In genomic region chr15:26875687-26876086, GRCm38 (mm10) we compare ENCODE assay signal across 8 mouse cellular contexts. TPM values are rescaled to one million over a fixed set of nuclear protein-coding genes. Genes with fewer than 3 reads are reported as not detected.
A peak's percentile ranks its signal among the peaks of the same experiment; 100 is the strongest.
DNase-seq lines count a peak whose midpoint lies in the region; ATAC-seq and TF ChIP-seq lines count a peak whose summit lies in the region.

No protein-coding gene starts in this region.

- in situ Hi-C loops in ES-E14 (cut with MboI; ENCODE audit: low sequenced_read_pairs in 2 of 2, unreplicated experiment in 2 of 2): no loop called here

- peak; percentile 94 for ATAC-seq in frontal cortex, adult (ENCODE audit: low TSS enrichment)
- ATAC-seq in hindbrain, postnatal 0 days: peak; percentile 78
- ATAC-seq in midbrain, embryonic 15.5 days (replicated peaks): peak; percentile 80; the same call in 1 of the 2 replicates
- ATAC-seq in erythroid progenitor cell, adult 5-6 weeks (replicated peaks; ENCODE audit: low FRiP score, poor library complexity, severe bottlenecking): no peak

- H3K27ac ChIP-seq in ES-E14 (ENCODE audit: insufficient read depth, low read depth, low read length, poor library complexity, severe bottlenecking): no peak overlapping the region
- H3K27ac ChIP-seq in hindbrain, postnatal 0 days: no peak overlapping the region
- no peak overlapping the region for H3K27ac ChIP-seq in midbrain, embryonic 15.5 days

- DNase-seq in ES-E14 (ENCODE audit: low read depth, low spot score): peak; percentile 7
- peak; percentile 34 to 66 for DNase-seq in adrenal gland, adult 18-20 months (ENCODE audit: low spot score in 2 of 2)
- peak; percentile 94 for DNase-seq in hindbrain, postnatal 0 days (ENCODE audit: low spot score)
- peak; percentile 70 to 76 for DNase-seq in left cerebral cortex, adult 18-20 months (ENCODE audit: low spot score in 2 of 2)
- peak; percentile 73 for DNase-seq in testis, postnatal 10 days (ENCODE audit: low spot score)

- H3K9me3 ChIP-seq in ES-E14 (ENCODE audit: control insufficient read depth, insufficient read depth, low read depth, low read length): no peaks in the 10 kb centered on the region
- no peaks in the 10 kb centered on the region for H3K9me3 ChIP-seq in hindbrain, postnatal 0 days (ENCODE audit: low read length)
- no peaks in the 10 kb centered on the region for H3K9me3 ChIP-seq in midbrain, embryonic 15.5 days

- H3K36me3 ChIP-seq in ES-E14 (ENCODE audit: control insufficient read depth, insufficient read depth, low read length, poor library complexity, severe bottlenecking): no peaks in the 10 kb centered on the region
- no peaks in the 10 kb centered on the region for H3K36me3 ChIP-seq in hindbrain, postnatal 0 days (ENCODE audit: insufficient read depth, low read length)
- H3K36me3 ChIP-seq in midbrain, embryonic 15.5 days (replicated peaks): no peaks in the 10 kb centered on the region

- H3K4me2 ChIP-seq in hindbrain, postnatal 0 days (ENCODE audit: low read depth, low read length): 0 out of 2 replicates have a peak overlapping the region, but pooled peaks have one; percentile 13
- no peak overlapping the region for H3K4me2 ChIP-seq in midbrain, embryonic 15.5 days

- H3K9ac ChIP-seq in ES-E14 (ENCODE audit: insufficient read depth, low read depth, low read length, poor library complexity, severe bottlenecking): no peak overlapping the region
- no peak overlapping the region for H3K9ac ChIP-seq in hindbrain, postnatal 0 days (replicated peaks; ENCODE audit: low read length)
- H3K9ac ChIP-seq in midbrain, embryonic 15.5 days: no peak overlapping the region

- H3K27me3 ChIP-seq in hindbrain, postnatal 0 days (ENCODE audit: insufficient read depth, low read length): no peaks in the 10 kb centered on the region
- no peaks in the 10 kb centered on the region for H3K27me3 ChIP-seq in midbrain, embryonic 15.5 days (replicated peaks)

- no peak overlapping the region for H3K4me3 ChIP-seq in ES-E14 (ENCODE audit: insufficient read depth in 1 of 2, low read depth in 1 of 2, low read length in 2 of 2, poor library complexity in 1 of 2, severe bottlenecking in 1 of 2)
- no peak overlapping the region for H3K4me3 ChIP-seq in hindbrain, postnatal 0 days (ENCODE audit: low read length)
- H3K4me3 ChIP-seq in midbrain, embryonic 15.5 days: no peak overlapping the region

- peaks cover 0 to 2% of the 10 kb centered on the region in 2 experiments; a peak in 1 of 4 replicates for H3K4me1 ChIP-seq in ES-E14 (ENCODE audit: control insufficient read depth in 2 of 2, insufficient read depth in 2 of 2, low read length in 2 of 2, poor library complexity in 1 of 2)
- peaks cover 18% of the 10 kb centered on the region for H3K4me1 ChIP-seq in hindbrain, postnatal 0 days (ENCODE audit: insufficient read depth, low read length)
- H3K4me1 ChIP-seq in midbrain, embryonic 15.5 days: peaks cover 9% of the 10 kb centered on the region

- TF ChIP-seq CTCF in hindbrain, postnatal 0 days (IDR thresholded peaks at IDR 0.05; ENCODE audit: low read depth): no peak

- 17% methylated on average over 4 of the region's 4 CpGs for WGBS in hindbrain, postnatal 0 days
- WGBS in midbrain, embryonic 15.5 days: 24% methylated on average over 4 of the region's 4 CpGs

TF ChIP-seq in ES-E14, 5 proteins besides CTCF, POLR2A, EP300 and RAD21:
- no peak for TF ChIP-seq HCFC1 (IDR thresholded peaks at IDR 0.05; ENCODE audit: borderline replicate concordance, insufficient read depth, low read length)

RNA-seq across cellular contexts. Expression of gene Fbxl7, which starts 19.7 kb away (rescaled TPM):
- total RNA-seq in ES-E14 (2012; rRNA removed): 0.98 and 1.2 TPM in 2 replicates
- 1 to 10 TPM; 5.3 to 9.1 TPM for total RNA-seq in adrenal gland, adult 18-20 months (2021)
- 11.8 and 13.6 TPM in 2 replicates for total RNA-seq in hindbrain, postnatal 0 days (2014; rRNA removed)
- 4.6 and 4.8 TPM in 2 replicates for polyA plus RNA-seq in hindbrain, postnatal 0 days (2015; fragmentation: Nextera tagmentation; extraction: Ambion mirVana)
- total RNA-seq in left cerebral cortex, adult 18-20 months (2021): 1 to 10 TPM; 1.5 to 2.1 TPM
- 9.4 and 10.4 TPM in 2 replicates for polyA plus RNA-seq in midbrain, embryonic 15.5 days (2015; fragmentation: Nextera tagmentation; extraction: Ambion mirVana)
- total RNA-seq in erythroid progenitor cell, adult 5-6 weeks (2015; ENCODE audit: low replicate concordance): not detected in 2 replicates
- not detected in 2 replicates for total RNA-seq in erythroid progenitor cell, adult 5-6 weeks (2017; ENCODE audit: low replicate concordance)

Comparison
In these comparisons a context has a peak if more than half of its experiments do, and no peak if none do; other contexts are left out.
1. DNase-seq: peak in every context shown above with its lines; median percentile 94 in hindbrain, postnatal 0 days; 73 in left cerebral cortex, adult 18-20 months; 73 in testis, postnatal 10 days; 50 in adrenal gland, adult 18-20 months; 7 in ES-E14.